Mouse (Mus musculus) kidney, postnatal 14 days (tissue): ENCODE data around the gene Atp1a3.
A peak's percentile ranks its signal among the peaks of the same experiment; 100 is the strongest.

Experiments used
- DNase-seq: peaks from one replicate; pipeline ENCODE4 v3.0.0; 2022; ENCODE audit warnings: mixed read lengths

The Atp1a3 gene

GRCm38 (mm10) chr7:25003820-25004388, 1.9 kb downstream of the Atp1a3 start:
- DNase-seq, result no peak

GRCm38 (mm10) chr7:25003291-25003690, 2.5 kb downstream of the Atp1a3 start:
- no peak for DNase-seq

GRCm38 (mm10) chr7:25000711-25001110, 5.0 kb downstream of the Atp1a3 start:
- DNase-seq, result no peak

DNA sequence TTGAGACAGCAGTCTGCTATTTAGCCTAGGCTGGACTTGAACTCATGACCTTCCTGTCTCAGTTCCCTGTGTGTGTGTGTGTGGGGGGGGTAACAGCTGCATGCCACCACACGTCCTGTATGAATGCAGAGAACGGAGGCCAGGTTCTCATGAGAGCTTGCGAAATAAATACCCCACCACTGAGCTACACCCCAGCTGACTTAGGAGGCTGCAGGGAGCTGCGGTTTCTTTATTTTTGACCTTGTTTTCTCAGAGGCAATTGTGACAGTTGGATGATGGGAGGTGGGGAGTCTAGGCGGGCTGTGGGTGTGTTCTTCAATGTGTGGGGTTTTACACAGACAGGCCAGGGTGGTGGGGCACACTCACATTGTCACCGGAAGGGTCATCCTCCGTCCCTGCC, 5.5 kb downstream of the Atp1a3 start:
- no peak for DNase-seq

GRCm38 (mm10) chr7:24993081-24993480, 12.7 kb downstream of the Atp1a3 start:
- no peak for DNase-seq

GRCm38 (mm10) chr7:24990478-24990877, 15.3 kb downstream of the Atp1a3 start:
- DNase-seq, result no peak

DNA sequence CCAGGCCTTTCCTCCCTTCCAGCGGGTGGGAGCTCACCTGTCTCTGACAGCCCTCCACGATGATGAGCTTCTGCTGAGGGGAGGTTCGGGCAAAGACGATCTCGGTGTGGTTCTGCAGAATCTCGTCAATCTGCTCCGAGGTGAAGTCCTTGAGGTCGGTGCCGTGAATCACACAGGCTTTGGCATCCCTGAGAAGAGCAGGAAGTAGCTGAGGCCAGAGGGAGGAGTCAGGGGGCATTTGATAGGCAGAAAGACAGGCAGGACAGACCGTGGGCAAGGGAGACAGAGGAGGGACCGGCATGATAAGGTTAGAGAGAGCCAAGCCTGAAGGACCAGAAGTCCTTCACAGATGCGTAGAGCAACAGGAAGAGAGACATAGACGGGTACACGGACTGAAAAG, 17.8 kb downstream of the Atp1a3 start:
- no peak for DNase-seq

DNA sequence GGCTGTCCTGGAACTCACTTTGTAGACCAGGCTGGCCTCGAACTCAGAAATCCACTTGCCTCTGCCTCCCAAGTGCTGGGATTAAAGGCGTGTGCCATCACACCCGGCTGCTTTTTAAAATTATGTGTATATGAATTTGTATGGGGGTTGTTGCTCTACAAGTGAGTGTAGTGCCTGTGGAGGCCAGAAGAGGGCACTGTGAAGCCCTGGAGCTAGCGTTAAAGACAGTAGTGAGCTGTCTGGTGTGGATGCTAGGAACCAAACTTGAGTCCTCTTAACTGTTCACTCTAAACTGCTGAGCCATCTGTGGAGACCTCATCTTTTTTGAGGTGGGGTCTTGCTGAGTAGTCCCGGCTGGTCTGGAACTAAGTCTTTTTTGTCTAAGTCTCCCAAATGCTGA, 20.0 kb downstream of the Atp1a3 start:
- no peak for DNase-seq

- DNase-seq, result no peak
Measured at GRCm38 (mm10) chr7:24984307-24984706, 21.5 kb downstream of the Atp1a3 start.

DNA sequence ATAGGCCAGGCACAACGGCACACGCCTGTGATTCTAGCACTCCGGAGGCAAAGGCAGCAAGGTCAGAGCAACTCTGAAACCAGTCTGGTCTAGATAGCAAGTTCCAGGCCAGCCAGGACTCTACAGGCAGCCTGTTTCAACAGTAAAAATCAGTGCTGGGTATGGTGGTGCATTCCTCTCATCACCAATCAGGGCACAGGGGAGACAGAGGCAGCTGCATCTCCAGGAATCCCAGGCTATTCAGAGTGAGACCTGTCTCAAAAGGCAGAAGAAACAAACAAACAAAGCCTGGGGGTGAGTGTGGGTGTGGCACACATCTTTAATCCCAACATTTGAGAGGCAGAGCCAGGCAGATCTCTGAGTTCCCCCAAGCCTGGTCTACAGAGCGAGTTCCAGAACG, 22.4 kb downstream of the Atp1a3 start:
- no peak for DNase-seq

DNA sequence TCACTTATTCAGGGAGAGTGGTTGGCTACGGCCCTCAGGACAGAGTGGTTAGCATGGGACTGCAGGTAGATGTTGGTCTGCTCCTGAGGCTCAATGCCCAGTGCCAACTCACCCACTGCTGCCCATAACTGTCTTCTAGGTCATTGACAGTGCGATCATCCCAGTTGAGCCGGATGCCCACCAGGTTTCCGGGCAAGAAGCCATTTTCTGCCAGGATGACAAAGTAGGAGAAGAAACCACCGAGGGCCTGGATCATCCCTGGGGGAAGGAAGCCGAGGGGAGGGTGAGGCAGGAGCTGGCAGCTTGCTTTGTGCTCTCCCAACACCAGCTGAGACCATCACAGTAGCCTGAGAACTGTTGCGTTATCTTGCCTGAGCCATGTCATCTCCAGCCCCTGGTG, 25.3 kb downstream of the Atp1a3 start:
- no peak for DNase-seq

DNA sequence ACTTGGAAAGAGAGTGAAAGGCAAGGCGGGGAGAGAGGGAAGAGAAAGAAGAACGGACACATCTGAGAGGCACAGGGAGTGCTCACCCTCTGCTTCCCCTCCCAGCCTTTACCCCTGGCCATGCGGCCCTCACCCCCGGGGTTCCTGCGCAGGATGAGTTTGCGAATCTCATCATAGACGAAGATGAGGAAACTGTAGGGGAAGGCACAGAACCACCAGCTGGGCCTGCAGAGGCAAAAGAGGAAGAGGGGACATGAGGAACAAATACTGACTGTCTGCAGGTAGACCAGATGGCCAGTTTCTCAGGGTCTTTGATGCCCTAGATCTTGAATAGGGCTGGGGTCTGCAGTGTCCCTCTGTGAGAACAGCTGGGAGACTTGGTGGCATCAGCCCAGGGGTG, 27.0 kb downstream of the Atp1a3 start:
- no peak for DNase-seq

DNA sequence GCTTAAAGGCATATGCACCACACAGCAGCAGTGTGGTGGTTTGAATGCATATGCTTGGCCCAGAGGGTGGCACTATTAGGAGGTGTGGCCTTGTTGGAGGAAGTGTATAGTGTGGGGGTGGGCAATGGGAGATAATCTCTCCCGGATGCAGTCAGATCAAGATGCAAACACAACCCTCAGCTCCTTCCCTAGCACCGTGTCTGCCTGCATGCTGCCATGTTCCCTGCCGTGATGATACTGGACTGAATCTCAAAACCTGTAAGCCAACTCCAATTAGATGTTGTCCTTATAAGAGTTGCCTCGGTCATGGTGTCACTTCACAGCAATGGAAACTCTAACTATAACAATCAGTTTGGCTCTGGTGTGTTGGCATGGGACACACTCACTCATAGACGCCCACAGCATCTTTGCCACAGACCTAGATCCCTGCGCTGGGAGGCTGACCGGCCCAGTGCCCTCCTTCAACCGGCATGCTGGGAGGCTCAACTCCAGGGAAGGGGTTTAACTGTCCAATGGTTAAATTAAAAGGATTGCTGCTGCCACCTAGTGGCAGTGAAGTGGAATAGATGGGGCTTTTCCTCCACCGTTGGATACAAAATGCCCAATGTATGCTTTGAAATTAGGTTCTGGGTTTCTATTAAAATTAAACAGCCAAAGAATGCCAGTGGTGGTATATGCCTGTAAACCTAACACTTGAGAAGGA, 30.7 kb downstream of the Atp1a3 start:
- peak; percentile 36 for DNase-seq

DNA sequence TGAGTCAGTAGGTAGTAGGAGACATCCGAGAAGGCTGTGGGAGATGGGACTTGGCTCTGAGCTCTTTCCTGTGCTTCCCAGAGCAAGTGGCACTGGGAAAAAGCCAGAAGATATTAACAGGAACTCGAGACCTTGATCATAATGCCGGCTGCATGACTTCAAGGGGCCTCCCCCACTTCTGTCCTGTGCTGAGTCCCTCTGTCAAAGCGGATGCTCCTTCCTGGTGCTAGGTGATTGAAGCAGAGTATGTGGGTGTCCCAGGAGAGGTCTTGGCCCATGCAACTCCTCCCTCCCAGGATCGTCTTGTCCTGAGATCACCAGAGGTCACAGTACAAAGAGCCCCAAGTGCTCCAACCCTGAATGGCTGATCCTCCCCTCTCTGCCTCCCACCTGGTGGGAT, 31.9 kb downstream of the Atp1a3 start:
- no peak for DNase-seq

DNA sequence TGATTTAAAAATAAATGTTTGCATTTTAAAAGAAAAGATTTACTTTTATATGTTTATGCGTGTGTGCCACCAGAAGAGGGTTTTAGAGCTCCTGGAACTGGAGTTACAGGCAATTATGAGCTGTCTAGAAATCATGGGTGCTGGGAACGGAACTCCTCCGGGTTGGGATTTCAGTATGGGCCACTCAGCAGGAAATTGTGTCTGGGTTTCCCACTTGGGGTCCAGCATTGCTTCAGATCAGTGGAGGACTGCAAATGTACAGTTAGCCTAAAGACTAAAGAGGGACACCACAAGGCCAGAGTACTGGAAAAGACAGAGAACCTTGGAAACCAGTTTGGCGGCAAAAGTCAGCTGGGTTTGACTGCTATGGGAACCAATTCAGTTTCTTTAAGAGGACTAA, 32.5 kb downstream of the Atp1a3 start:
- no peak for DNase-seq

DNA sequence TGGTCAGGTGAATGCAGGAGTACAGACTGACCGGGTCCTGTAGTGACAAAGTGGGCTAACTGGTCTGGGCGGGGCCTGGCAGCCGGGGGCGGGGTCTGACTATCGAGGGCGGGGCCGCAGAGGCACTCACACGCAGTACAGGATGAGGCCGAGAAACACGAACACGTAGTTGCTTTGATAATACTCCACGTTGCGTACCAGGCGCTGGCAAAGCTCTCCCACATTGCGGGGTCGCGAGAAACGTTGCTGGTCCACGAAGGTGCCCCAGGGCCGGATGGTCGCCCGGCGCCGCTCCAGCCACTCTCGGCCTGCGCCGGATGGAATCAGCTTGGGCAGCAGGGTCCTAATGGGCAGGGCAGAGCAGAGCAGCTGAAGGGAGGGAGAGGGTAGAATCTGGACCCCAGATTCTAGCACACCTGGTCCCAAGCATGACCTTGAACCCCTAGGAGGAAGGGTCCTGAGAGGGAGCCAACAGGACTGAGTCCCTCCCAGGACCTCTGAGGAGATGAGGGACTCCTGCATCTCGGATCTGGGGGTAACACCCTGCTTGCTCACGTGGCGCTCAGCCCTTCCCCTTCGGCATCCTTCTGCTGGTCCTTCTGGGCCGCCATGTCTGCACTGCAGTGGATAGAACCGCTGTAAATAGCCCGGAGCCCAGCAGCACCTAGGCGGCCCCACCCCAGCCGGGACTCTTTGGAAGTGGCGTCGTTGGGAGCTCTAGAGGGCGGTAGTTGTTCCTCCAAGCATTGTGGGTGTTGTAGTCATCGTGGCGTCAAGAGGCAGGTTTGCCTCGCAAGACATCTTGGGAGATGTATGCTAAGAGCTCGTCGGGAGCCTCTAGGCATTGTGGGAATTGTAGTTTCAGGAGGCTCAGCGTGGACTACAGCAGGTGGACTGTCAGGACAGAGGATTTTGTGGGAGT, 33.5 kb downstream of the Atp1a3 start, which contains the start of gene Rabac1:
TSS of gene Rabac1 (minus strand) at position 783 of the 922 bp plus-strand sequence.
- peak; percentile 96 for DNase-seq

DNA sequence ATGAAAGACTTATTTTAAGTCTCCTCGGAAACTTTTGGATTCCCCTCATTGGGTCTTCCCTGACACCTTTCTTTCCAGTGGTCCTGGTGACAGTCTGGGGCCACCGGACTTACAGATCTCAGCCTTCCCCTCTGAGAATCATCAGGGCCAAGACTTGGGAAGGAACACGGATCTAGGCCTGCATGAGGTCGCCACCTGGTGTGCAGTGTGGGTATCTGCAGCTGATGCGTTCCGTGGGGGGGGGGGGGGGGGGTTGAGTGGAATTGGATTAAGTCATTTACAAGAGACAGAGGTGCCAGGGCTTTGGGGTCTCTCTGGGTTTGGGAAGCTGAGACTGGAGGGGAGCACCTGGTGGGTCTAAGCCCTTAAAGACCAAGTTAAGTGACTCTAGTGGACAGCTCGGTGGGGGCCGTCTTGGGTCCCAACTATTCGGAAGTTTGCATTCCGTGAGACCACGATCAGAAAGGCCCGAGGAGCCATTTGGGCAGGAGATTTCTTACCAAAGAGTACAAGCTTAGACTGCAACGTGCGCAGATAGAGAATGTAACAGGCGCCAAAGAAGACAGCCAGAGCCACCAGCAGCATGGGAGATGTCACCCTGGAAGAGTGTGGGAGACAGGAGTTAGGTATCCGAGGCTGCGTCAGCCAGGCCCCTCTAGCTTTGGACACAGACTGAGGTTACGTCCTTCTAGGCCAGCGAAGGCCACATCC, 34.3 kb downstream of the Atp1a3 start:
- DNase-seq, result peak; percentile 48

DNA sequence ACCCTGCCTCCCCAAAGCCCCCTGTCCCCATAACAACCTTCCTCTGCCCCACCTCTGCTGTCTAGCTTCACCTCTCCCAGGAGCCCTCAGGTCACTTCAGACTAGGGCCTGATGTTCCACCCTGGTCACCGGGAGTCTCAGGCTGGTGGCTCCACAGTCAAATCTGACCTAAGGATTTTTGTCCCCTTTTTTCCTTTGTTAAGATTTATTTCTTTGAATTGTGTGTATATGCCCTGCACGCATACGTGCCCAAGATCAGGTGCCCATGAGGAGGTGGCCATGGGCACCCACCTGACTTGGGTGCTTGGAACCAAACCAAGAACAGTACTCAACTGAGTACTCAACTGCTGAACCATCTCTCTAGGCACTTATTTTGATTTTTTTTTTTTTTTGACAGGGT, 35.4 kb downstream of the Atp1a3 start:
- DNase-seq, result no peak

- DNase-seq, result no peak
Measured at GRCm38 (mm10) chr7:24969805-24970204, 36.0 kb downstream of the Atp1a3 start.

DNA sequence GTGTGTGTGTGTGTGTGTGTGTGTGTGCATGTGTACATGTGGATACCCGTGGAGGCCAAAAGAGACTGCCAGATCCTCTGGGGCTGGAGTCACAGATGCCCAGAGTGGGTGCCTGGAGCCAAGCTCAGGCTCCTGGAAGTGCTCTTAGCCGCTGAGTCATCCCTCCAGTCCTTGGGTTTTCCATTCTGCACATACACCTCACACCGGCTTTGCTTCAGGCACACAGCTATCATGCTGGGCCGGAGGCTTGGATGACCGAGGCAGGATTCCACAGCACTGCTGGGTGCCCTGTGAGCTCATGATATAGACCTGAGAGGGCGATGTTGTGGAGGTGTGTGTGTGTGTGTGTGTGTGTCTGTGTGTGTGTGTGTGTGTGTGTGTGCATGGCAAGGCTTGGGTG, 37.3 kb downstream of the Atp1a3 start:
- no peak for DNase-seq

GRCm38 (mm10) chr7:24967966-24968365, 37.8 kb downstream of the Atp1a3 start:
- DNase-seq, result no peak

DNA sequence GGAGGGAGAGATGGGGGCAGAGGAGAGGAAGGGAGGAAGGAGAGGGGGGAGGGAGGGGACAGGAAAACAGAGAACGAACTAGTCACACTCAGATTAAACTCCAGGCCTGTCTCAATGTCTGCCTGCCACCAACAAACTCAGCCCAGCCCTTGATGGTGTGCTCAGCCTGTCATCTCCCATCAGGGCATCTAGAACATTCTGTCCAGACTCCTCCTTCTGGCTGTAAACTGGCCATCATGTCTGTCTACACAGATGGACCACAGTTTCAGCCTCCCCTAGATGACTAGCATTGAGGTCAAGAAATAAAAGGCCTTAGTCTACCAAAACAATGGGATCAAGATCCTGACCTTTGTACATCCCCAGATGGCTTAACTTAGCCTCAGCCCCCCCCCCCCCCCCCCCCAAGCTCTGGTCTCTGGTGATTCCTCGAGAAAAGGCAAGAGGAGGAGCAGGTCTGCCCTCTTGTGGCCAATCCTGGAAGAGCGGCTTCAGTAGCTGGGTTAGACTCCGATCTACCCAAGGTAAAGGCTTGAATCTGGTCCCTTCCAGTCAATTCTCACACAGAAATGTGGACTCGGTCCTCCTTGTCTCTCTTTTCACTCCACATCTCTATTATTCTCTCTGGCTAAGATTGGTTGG, 40.7 kb downstream of the Atp1a3 start:
- DNase-seq, result peak; percentile 87

GRCm38 (mm10) chr7:24964288-24964687, 41.5 kb downstream of the Atp1a3 start:
- no peak for DNase-seq
